In the genomic region with DNA sequence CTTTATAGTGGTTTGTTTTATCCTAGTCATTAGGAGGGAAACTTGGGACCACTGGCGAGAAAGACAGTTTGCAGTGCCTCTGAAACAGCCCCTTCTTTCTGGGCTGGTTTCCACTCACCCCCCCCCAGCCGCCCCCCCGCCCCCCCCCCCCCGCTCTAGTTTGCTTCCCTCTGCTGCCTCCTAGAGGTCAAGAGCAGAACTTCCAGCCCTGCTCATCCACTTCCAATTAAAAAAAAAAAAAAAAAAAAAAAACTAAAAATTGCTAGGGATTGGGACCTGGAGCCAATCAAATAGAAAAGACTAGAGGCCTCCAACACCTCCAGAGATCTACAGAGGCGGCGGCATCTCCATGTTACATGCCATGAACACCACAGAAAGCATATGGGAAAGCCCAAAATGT, we compare ENCODE assay signal across 9 mouse cellular contexts. TPM values are rescaled to one million over a fixed set of nuclear protein-coding genes. Genes with fewer than 3 reads are reported as not detected.
DNase-seq lines count a peak whose midpoint lies in the region; ATAC-seq and TF ChIP-seq lines count a peak whose summit lies in the region.
"Had no signal": no experiment of that assay in that cellular context is flagged by ENCODE, and none has a peak within 500 bp of the region (broad histone marks: within the 10 kb centered on the region; RNA-seq: fewer than 3 reads in every experiment).

No protein-coding gene starts in this region.

- TF ChIP-seq CTCF in heart, postnatal 0 days (IDR thresholded peaks at IDR 0.05; ENCODE audit: low read depth): peak; percentile 42
- TF ChIP-seq CTCF in lung, embryonic 14.5 days (IDR thresholded peaks at IDR 0.05; ENCODE audit: low read depth): peak; percentile 41; the same call in 1 of the 2 replicates

- no peaks in the 10 kb centered on the region for H3K36me3 ChIP-seq in heart, postnatal 0 days (replicated peaks; ENCODE audit: control insufficient read depth, insufficient read depth, low read length)
- no peaks in the 10 kb centered on the region for H3K36me3 ChIP-seq in lung, embryonic 14.5 days (ENCODE audit: insufficient read depth)

- no peak for DNase-seq in heart, postnatal 0 days (ENCODE audit: low spot score)
- DNase-seq in heart, adult 11 months: no peak
- peak; percentile 68 for DNase-seq in lung, embryonic 14.5 days
- DNase-seq in lung, adult 18-20 months: no peak
- peak; percentile 34 for DNase-seq in MN1 (ENCODE audit: low spot score)
- peak; percentile 7 for DNase-seq in lung, postnatal 25 days (ENCODE audit: low spot score)
- no peak for DNase-seq in urinary bladder, postnatal 25 days (ENCODE audit: low spot score)
- no peak for DNase-seq in embryo, embryonic 9.5 days (ENCODE audit: extremely low spot score)

- H3K27ac ChIP-seq in heart, postnatal 0 days (ENCODE audit: low read depth): no peak overlapping the region
- H3K27ac ChIP-seq in lung, embryonic 14.5 days (ENCODE audit: low read depth): no peak overlapping the region

- no peak overlapping the region for H3K4me3 ChIP-seq in heart, postnatal 0 days (ENCODE audit: low read depth, low read length)
- H3K4me3 ChIP-seq in lung, embryonic 14.5 days (ENCODE audit: low read depth, low read length): no peak overlapping the region

- peaks cover 11% of the 10 kb centered on the region; the same call in 1 of the 2 replicates for H3K27me3 ChIP-seq in heart, postnatal 0 days (ENCODE audit: control insufficient read depth, insufficient read depth, low read length)
- peaks cover 20% of the 10 kb centered on the region for H3K27me3 ChIP-seq in lung, embryonic 14.5 days (ENCODE audit: insufficient read depth, low read length)

- H3K9me3 ChIP-seq in heart, postnatal 0 days (replicated peaks; ENCODE audit: control insufficient read depth, low read length): no peaks in the 10 kb centered on the region
- H3K9me3 ChIP-seq in lung, embryonic 14.5 days (ENCODE audit: low read depth, low read length): peaks cover 4% of the 10 kb centered on the region; the same call in 1 of the 2 replicates

- H3K4me1 ChIP-seq in heart, postnatal 0 days (ENCODE audit: control insufficient read depth, insufficient read depth): peaks cover 8% of the 10 kb centered on the region; the same call in 1 of the 2 replicates
- no peaks in the 10 kb centered on the region for H3K4me1 ChIP-seq in lung, embryonic 14.5 days (ENCODE audit: insufficient read depth)

- H3K9ac ChIP-seq in heart, postnatal 0 days (replicated peaks; ENCODE audit: low read depth, low read length): no peak overlapping the region
- H3K9ac ChIP-seq in lung, embryonic 14.5 days: no peak overlapping the region

- WGBS in heart, postnatal 0 days: 18% methylated on average over 3 of the region's 6 CpGs
- 16% methylated on average over 6 of the region's 6 CpGs for WGBS in lung, embryonic 14.5 days

- H3K4me2 ChIP-seq in heart, postnatal 0 days (ENCODE audit: low read depth, low read length): no peak overlapping the region
- no peak overlapping the region for H3K4me2 ChIP-seq in lung, embryonic 14.5 days

- no peak for TF ChIP-seq EP300 in heart, postnatal 0 days (IDR thresholded peaks at IDR 0.05; ENCODE audit: low read depth)

- ATAC-seq in heart, postnatal 0 days (ENCODE audit: insufficient read depth, low read depth): no peak
- ATAC-seq in lung, embryonic 14.5 days (ENCODE audit: insufficient read depth): no peak
- ATAC-seq: Patski had no signal

RNA-seq across cellular contexts. Expression of a gene that starts 5.9 kb away (rescaled TPM):
- 16.6 and 20.4 TPM in 2 replicates for total RNA-seq in heart, postnatal 0 days (2014; rRNA removed; ENCODE audit: low replicate concordance)
- 5.3 and 5.7 TPM in 2 replicates for polyA plus RNA-seq in heart, postnatal 0 days (2015; fragmentation: Nextera tagmentation; extraction: Ambion mirVana)
- 3.2 and 3.3 TPM in 2 replicates for polyA plus RNA-seq in lung, embryonic 14.5 days (2014; fragmentation: Nextera tagmentation; extraction: Ambion mirVana)
- polyA plus RNA-seq: Patski had no signal

Comparison
In these comparisons a context has a peak if more than half of its experiments do, and no peak if none do; other contexts are left out.
1. DNase-seq: peak in lung, embryonic 14.5 days (single experiment), MN1 (single experiment) and lung, postnatal 25 days (single experiment); none in heart, postnatal 0 days (single experiment), heart, adult 11 months (single experiment), lung, adult 18-20 months (0 of 2), urinary bladder, postnatal 25 days (single experiment) and embryo, embryonic 9.5 days (single experiment).